Mouse (Mus musculus) kidney, adult 2 months (tissue): ENCODE results near the gene Ccn2.

Experiments used
- CTCF ChIP-seq: fragments of 200-500 bp; conservative IDR thresholded peaks from 2 replicates; pipeline ENCODE4 v1.5.1; 2011; ENCODE audit warnings: low read depth, mild to moderate bottlenecking, control low read depth, low read length, moderate library complexity, mixed read lengths; ENCODE audit not compliant: insufficient read depth, insufficient read length
- POLR2A ChIP-seq: fragments of 200-500 bp; IDR thresholded peaks from one replicate; pipeline ENCODE4 v1.6.1; 2011; ENCODE audit warnings: low read depth, low read length, control low read depth

DNA sequence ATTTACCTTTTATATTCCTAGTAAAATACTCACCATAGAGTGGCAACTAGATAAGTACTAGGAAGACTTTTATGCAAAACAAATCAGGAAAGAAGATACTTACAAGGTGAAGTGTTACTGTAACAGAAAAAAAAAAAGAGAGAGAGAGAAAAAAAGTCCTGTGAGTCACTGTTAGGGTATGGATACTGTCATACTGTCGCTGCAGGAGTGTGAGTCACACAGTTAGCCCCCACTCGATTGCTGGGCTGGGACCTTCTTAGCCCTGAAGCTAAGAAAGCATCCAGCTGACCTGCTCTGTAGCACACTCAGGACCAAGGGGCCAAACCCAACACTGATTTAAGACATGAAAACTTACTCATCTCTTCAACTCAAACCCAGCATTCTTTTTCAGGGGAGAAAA is 41.2 kb upstream of the Ccn2 start:
- TF ChIP-seq POLR2A: no peak
- no peak for TF ChIP-seq CTCF
